Mouse (Mus musculus): ENCODE measurements around the gene Galnt12. TPM values are rescaled to one million over a fixed set of nuclear protein-coding genes. Genes with fewer than 3 reads are reported as not detected.

Galnt12 gene
- polyA plus RNA-seq, 1 experiment from 2014 or later: 2.1 TPM

DNA sequence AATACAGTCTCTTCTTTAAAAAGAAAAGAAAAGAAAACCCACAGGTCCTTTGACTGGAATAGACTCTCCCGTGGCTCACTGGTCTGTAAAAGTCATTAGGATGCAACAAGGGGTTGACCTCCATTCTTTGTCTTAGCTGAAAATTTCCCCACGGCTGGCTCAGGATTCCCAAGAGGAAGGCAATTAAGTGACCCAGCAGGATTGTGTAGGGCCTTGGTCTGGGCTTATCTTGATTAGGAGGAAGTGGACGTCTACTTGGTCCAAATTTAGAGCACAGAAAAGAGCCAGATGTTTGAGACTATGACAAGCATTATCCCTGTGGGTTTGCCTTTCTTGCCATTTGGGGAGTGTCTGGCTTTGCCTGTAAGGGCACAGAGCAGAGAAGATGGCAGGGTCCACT is 58.3 kb downstream of the Galnt12 start:
- Histone ChIP-seq H3K9me3 (ENCODE audit: control insufficient read depth, low read length) (no peaks in the 10 kb centered on the region), H3K9ac (ENCODE audit: low read length) (no peak overlapping the region), H3K4me3 (ENCODE audit: low read depth, low read length) (no peak overlapping the region), H3K4me2 (ENCODE audit: low read depth, severe bottlenecking) (no peak overlapping the region), H3K36me3 (ENCODE audit: control insufficient read depth, insufficient read depth, low read length) (no peaks in the 10 kb centered on the region), H3K27me3 (ENCODE audit: control insufficient read depth, insufficient read depth, low read length) (no peaks in the 10 kb centered on the region), H3K4me1 (ENCODE audit: control insufficient read depth, insufficient read depth, low read length) (no peaks in the 10 kb centered on the region), H3K27ac (replicated peaks; ENCODE audit: low read depth, low read length) (no peak overlapping the region)
- ATAC-seq (ENCODE audit: insufficient number of reproducible peaks, low FRiP score, low TSS enrichment, low read depth) (no peak), DNase-seq (ENCODE audit: low spot score) (no peak)
- 31% methylated on average over 3 of the region's 3 CpGs for WGBS

DNA sequence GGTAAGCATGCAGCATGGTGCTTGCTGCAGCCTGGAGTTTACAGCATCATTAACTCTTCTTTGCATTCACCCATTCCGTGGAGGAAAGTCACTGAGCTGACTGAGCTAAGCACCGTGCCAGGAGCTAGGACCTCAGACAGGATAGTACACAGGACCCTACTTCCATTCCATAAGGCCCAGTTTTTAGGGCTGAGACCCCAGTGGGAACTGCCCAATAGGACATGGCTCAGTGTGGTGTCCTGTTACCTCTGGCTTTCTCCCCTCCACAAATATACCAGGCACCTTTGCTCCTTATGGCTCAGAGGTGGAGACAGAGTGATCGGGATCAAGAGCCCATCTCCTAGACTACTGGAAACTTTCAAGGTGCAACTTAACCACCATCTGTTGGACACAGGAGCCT is 59.1 kb downstream of the Galnt12 start:
- Histone ChIP-seq H3K9me3 (ENCODE audit: control insufficient read depth, low read length) (no peaks in the 10 kb centered on the region), H3K27ac (replicated peaks; ENCODE audit: low read depth, low read length) (no peak overlapping the region), H3K9ac (ENCODE audit: low read length) (no peak overlapping the region), H3K4me1 (ENCODE audit: control insufficient read depth, insufficient read depth, low read length) (no peaks in the 10 kb centered on the region), H3K4me2 (ENCODE audit: low read depth, severe bottlenecking) (no peak overlapping the region), H3K36me3 (ENCODE audit: control insufficient read depth, insufficient read depth, low read length) (no peaks in the 10 kb centered on the region), H3K4me3 (ENCODE audit: low read depth, low read length) (no peak overlapping the region), H3K27me3 (ENCODE audit: control insufficient read depth, insufficient read depth, low read length) (no peaks in the 10 kb centered on the region)
- ATAC-seq (ENCODE audit: insufficient number of reproducible peaks, low FRiP score, low TSS enrichment, low read depth) (no peak), DNase-seq (ENCODE audit: low spot score) (no peak)
- WGBS: 85% methylated on average over 3 of the region's 3 CpGs

DNA sequence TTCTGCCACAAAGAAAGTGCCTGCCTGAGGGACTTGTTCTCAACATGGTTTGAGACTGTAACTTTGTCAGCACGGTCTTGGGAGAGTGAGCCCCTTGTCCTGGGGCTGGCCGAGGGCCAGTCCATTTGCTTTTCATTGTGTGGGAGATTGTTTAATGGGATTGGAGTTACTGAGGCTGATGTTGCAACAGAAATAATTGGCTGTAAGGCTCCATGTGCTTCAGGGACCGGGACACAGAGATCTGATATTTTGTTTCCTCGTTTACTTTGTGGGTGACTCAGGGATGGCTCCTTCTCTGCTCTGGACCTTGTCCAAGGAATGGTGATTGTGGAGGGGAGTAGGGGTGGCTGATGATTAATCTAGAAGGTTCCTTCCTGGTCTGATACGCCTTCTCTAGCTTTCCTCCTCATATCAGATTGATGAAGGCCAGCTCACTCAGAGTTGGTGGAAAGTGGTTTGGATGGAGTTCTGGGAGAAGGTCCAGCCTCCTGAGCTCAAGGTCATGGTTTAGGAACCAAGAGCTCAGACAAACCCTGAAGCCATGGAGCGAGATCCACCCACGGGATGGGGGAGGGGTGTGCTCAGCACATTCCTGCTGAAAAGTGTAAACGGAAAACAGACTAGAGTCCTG is 60.0 kb downstream of the Galnt12 start:
- H3K9me3 ChIP-seq (ENCODE audit: control insufficient read depth, low read length): no peaks in the 10 kb centered on the region
- H3K27ac ChIP-seq (replicated peaks; ENCODE audit: low read depth, low read length): no peak overlapping the region
- DNase-seq (ENCODE audit: low spot score) (no peak), ATAC-seq (ENCODE audit: insufficient number of reproducible peaks, low FRiP score, low TSS enrichment, low read depth) (no peak)
- 71% methylated on average over 8 of the region's 8 CpGs for WGBS
- no peaks in the 10 kb centered on the region for H3K4me1 ChIP-seq (ENCODE audit: control insufficient read depth, insufficient read depth, low read length)
- no peak overlapping the region for H3K4me2 ChIP-seq (ENCODE audit: low read depth, severe bottlenecking)
- H3K9ac ChIP-seq (ENCODE audit: low read length): no peak overlapping the region
- H3K4me3 ChIP-seq (ENCODE audit: low read depth, low read length): no peak overlapping the region
- no peaks in the 10 kb centered on the region for H3K27me3 ChIP-seq (ENCODE audit: control insufficient read depth, insufficient read depth, low read length)
- no peaks in the 10 kb centered on the region for H3K36me3 ChIP-seq (ENCODE audit: control insufficient read depth, insufficient read depth, low read length)

DNA sequence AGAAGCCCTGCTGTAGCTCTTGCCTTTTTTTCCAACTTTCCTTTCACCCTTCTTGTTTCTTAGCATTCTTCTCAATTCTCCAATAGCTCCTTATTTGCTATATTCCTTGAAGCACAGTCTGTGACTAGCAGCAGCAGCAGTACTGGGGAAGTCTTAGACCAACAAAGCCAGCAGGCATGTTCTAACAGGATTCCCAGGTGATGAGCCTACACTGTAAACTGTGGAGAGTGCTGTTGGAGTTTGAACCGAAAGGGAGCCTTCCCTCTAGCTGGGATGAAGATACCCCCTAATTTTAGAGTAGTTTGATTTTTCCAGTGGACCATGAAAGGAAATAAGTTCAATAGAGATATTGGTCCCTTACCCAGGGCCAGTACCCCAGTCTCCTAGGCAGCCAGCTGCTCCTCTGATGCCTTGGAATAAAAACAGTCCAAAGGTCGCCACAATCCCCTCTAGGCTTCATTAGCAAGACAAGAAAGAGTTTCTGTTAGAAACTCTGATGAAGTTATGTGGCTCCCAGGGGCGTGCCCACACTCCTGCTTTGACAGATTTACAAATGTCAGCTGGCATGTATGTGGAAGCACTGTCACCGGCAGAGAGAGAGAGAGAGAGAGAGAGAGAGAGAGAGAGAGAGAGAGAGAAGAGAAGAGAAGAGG is 69.5 kb downstream of the Galnt12 start:
- no peak overlapping the region for H3K9ac ChIP-seq (ENCODE audit: low read length)
- no peak for DNase-seq (ENCODE audit: low spot score)
- no peaks in the 10 kb centered on the region for H3K36me3 ChIP-seq (ENCODE audit: control insufficient read depth, insufficient read depth, low read length)
- 14% methylated on average over 3 of the region's 4 CpGs for WGBS
- H3K4me1 ChIP-seq (ENCODE audit: control insufficient read depth, insufficient read depth, low read length): no peaks in the 10 kb centered on the region
- H3K9me3 ChIP-seq (ENCODE audit: control insufficient read depth, low read length): no peaks in the 10 kb centered on the region
- ATAC-seq (ENCODE audit: insufficient number of reproducible peaks, low FRiP score, low TSS enrichment, low read depth): no peak
- H3K27me3 ChIP-seq (ENCODE audit: control insufficient read depth, insufficient read depth, low read length): no peaks in the 10 kb centered on the region
- no peak overlapping the region for H3K4me2 ChIP-seq (ENCODE audit: low read depth, severe bottlenecking)
- no peak overlapping the region for H3K4me3 ChIP-seq (ENCODE audit: low read depth, low read length)
- no peak overlapping the region for H3K27ac ChIP-seq (replicated peaks; ENCODE audit: low read depth, low read length)

DNA sequence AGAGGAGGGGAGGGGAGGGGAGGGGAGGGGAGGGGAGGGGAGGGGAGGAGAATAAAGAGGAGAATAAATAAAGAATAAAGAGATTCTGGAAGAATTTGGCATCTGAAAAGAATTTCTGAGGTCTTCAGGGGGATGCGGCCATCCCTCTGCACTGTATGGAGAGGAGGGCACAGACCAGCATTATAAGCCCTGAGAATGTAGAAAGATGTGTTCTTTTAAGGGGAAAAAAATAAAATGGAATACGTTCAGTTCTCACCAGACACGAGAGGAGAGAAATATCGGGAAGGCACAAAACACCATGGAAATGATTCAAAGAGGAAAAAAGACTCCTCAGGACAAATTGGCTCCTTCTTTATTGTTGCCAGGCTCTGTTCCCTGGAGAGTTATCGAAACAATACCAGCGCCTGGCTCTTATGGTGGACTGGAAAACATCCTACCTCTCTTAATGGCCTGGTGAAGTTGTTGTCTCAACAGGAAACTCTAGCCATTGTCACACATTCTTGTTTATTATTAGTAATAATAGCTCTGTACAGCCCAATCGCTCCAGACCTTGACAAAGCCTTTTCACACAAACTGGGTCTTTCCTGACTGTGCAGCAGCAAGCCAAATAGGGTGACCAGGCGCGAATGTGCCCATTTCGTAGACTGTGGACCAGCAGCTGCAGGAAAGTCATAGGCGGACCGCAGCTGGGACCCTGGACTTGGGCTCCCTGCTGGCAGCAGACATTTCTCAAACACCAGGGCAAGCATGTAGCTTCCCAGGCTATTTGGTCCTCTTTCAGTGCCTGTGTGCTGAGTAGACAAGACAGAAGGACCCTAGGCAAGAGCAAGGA is 70.3 kb downstream of the Galnt12 start:
- Histone ChIP-seq H3K36me3 (ENCODE audit: control insufficient read depth, insufficient read depth, low read length) (no peaks in the 10 kb centered on the region), H3K4me2 (ENCODE audit: low read depth, severe bottlenecking) (no peak overlapping the region), H3K27ac (replicated peaks; ENCODE audit: low read depth, low read length) (no peak overlapping the region), H3K4me3 (ENCODE audit: low read depth, low read length) (no peak overlapping the region), H3K9me3 (ENCODE audit: control insufficient read depth, low read length) (no peaks in the 10 kb centered on the region), H3K9ac (ENCODE audit: low read length) (no peak overlapping the region), H3K27me3 (ENCODE audit: control insufficient read depth, insufficient read depth, low read length) (no peaks in the 10 kb centered on the region), H3K4me1 (ENCODE audit: control insufficient read depth, insufficient read depth, low read length) (no peaks in the 10 kb centered on the region)
- 79% methylated on average over 12 of the region's 12 CpGs for WGBS
- ATAC-seq (ENCODE audit: insufficient number of reproducible peaks, low FRiP score, low TSS enrichment, low read depth) (no peak), DNase-seq (ENCODE audit: low spot score) (no peak)

DNA sequence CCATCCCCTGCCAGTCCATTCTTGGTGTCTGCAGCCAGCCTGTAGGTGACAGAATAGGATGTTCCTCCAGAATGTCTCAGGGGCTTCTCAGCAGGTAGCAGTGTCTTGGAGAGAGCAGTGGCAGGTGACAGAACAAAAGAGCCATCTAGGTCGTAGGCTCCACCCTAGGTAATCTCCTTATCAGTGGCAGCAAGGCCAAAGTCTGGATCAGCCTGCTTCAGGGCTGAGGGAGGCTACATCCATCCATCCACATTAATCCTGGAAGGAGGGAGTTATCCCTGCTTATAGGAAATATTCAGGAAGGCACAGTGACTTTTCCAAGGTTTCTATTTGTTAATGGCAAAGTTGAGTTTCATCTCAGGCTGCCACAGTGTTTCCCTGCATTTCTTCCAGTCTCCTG is 80.6 kb downstream of the Galnt12 start:
- WGBS: 48% methylated on average over 1 of the region's 1 CpGs
- H3K36me3 ChIP-seq (ENCODE audit: control insufficient read depth, insufficient read depth, low read length): no peaks in the 10 kb centered on the region
- ATAC-seq (ENCODE audit: insufficient number of reproducible peaks, low FRiP score, low TSS enrichment, low read depth): no peak

More for the DNA sequence above, 80.6 kb downstream of the Galnt12 start:
- H3K4me1 ChIP-seq (ENCODE audit: control insufficient read depth, insufficient read depth, low read length): no peaks in the 10 kb centered on the region
- H3K4me2 ChIP-seq (ENCODE audit: low read depth, severe bottlenecking): no peak overlapping the region
- no peaks in the 10 kb centered on the region for H3K9me3 ChIP-seq (ENCODE audit: control insufficient read depth, low read length)
- no peak overlapping the region for H3K9ac ChIP-seq (ENCODE audit: low read length)
- DNase-seq (ENCODE audit: low spot score): no peak
- H3K27me3 ChIP-seq (ENCODE audit: control insufficient read depth, insufficient read depth, low read length): no peaks in the 10 kb centered on the region
- no peak overlapping the region for H3K4me3 ChIP-seq (ENCODE audit: low read depth, low read length)
- no peak overlapping the region for H3K27ac ChIP-seq (replicated peaks; ENCODE audit: low read depth, low read length)

Other genes starting within 250 kb of the Galnt12 start
- 0.10 and 0.20 TPM in 2 replicates for gene Gabbr2, start 100.0 kb upstream of the Galnt12 start, polyA plus RNA-seq (2014; fragmentation: Nextera tagmentation; extraction: Ambion mirVana)
- 4.0 and 4.2 TPM in 2 replicates for gene Anks6, start 34.5 kb upstream of the Galnt12 start, polyA plus RNA-seq (2014; fragmentation: Nextera tagmentation; extraction: Ambion mirVana)
- 8.6 and 8.7 TPM in 2 replicates for gene Col15a1, start 116.3 kb downstream of the Galnt12 start, polyA plus RNA-seq (2014; fragmentation: Nextera tagmentation; extraction: Ambion mirVana)

Measured in limb, embryonic 11.5 days (tissue).